Mouse (Mus musculus) bone marrow, adult 2 months (tissue): ENCODE data around the gene Pde4d.

ENCODE experiments used
- CTCF ChIP-seq: fragments of 200-500 bp; IDR thresholded peaks from 2 replicates; pipeline ENCODE4 v1.5.1; 2011; ENCODE audit warnings: low read length, control low read depth; ENCODE audit not compliant: control insufficient read depth, insufficient read depth
- POLR2A ChIP-seq: fragments of 200-500 bp; IDR thresholded peaks from 2 replicates; pipeline ENCODE4 v1.6.1; 2011; ENCODE audit warnings: low read depth, mild to moderate bottlenecking, control low read depth, low read length, borderline replicate concordance; ENCODE audit not compliant: control insufficient read depth

GRCm38 (mm10) chr13:109924771-109925170 lies 1475.0 kb downstream of the Pde4d start:
- TF ChIP-seq POLR2A = no peak
- no peak for TF ChIP-seq CTCF
